Mouse (Mus musculus): Measurements from ENCODE around the gene Usp39. TPM values are rescaled to one million over a fixed set of nuclear protein-coding genes. Genes with fewer than 3 reads are reported as not detected.
A peak's percentile ranks its signal among the peaks of the same experiment; 100 is the strongest.

The Usp39 gene
- polyA plus RNA-seq, 1 experiment from 2014 or later = 52.3 TPM

DNA sequence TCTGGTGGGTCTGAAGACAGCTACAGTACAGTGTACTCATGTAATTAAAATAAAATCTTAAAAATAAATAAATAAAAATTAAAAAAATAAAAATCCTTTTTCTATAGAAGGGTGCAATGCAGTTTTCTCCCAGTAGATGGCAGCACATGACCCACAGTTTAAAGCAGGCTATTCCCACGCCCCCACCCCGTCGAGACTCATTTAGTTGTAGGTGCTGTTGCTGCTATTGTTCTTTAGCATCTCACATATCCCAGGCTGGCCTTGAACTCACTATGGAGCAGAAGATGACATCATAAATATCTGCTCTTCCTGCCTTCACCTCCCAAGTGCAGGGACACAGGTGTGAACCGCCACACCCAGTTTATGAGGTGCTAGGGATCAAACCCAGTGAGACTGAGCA lies 61.1 kb downstream of the Usp39 start:
- Histone ChIP-seq H3K9me3 (ENCODE audit: control insufficient read depth, low read depth, low read length) (no peaks in the 10 kb centered on the region), H3K36me3 (ENCODE audit: control insufficient read depth, insufficient read depth, low read length) (no peaks in the 10 kb centered on the region), H3K4me2 (replicated peaks; ENCODE audit: low read depth, low read length) (no peak overlapping the region), H3K4me3 (ENCODE audit: low read depth, low read length) (no peak overlapping the region), H3K4me1 (ENCODE audit: control insufficient read depth, insufficient read depth, low read length) (no peaks in the 10 kb centered on the region), H3K27me3 (ENCODE audit: control insufficient read depth, insufficient read depth, low read length) (no peaks in the 10 kb centered on the region), H3K9ac (replicated peaks; ENCODE audit: low read depth, low read length) (no peak overlapping the region), H3K27ac (ENCODE audit: low read length) (no peak overlapping the region)
- WGBS = 22% methylated on average over 4 of the region's 4 CpGs
- ATAC-seq (ENCODE audit: insufficient number of reproducible peaks, insufficient read depth, low FRiP score, low read depth) = no peak

DNA sequence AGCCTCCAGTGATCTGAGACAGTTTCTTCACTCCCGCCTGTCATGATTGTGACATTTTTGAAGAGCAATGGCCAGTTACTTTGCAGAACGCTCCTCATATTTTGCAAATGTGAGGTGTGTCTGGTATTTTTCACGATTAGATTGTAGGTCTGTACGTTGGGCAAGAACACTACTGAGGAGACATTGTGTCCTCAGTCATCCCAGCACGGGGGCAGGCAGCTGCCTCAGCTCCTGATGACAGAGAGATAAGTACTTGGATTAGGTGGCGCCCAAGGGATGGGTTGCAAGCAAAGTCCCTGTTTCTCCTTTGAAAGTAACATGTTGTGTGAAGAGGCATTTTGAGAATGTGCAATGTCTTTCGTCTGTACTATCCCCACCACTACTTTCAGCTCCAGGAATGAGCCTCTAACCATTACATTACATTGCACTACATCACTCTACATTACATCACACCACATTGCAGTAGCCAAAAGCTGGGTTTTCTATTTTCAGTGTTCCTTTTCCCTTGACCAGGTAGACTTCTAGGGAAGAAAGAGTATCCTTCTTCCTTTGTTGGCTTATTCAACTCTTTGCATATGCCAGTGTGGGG lies 64.5 kb downstream of the Usp39 start:
- Histone ChIP-seq H3K9ac (replicated peaks; ENCODE audit: low read depth, low read length) (no peak overlapping the region), H3K9me3 (ENCODE audit: control insufficient read depth, low read depth, low read length) (no peaks in the 10 kb centered on the region), H3K4me2 (replicated peaks; ENCODE audit: low read depth, low read length) (no peak overlapping the region), H3K27ac (ENCODE audit: low read length) (no peak overlapping the region), H3K4me1 (ENCODE audit: control insufficient read depth, insufficient read depth, low read length) (no peaks in the 10 kb centered on the region), H3K27me3 (ENCODE audit: control insufficient read depth, insufficient read depth, low read length) (no peaks in the 10 kb centered on the region), H3K4me3 (ENCODE audit: low read depth, low read length) (no peak overlapping the region), H3K36me3 (ENCODE audit: control insufficient read depth, insufficient read depth, low read length) (no peaks in the 10 kb centered on the region)
- WGBS = 64% methylated on average over 7 of the region's 7 CpGs
- ATAC-seq (ENCODE audit: insufficient number of reproducible peaks, insufficient read depth, low FRiP score, low read depth) = no peak

- Histone ChIP-seq H3K27me3 (ENCODE audit: control insufficient read depth, insufficient read depth, low read length) (no peaks in the 10 kb centered on the region), H3K4me1 (ENCODE audit: control insufficient read depth, insufficient read depth, low read length) (no peaks in the 10 kb centered on the region), H3K4me3 (ENCODE audit: low read depth, low read length) (no peak overlapping the region), H3K9ac (replicated peaks; ENCODE audit: low read depth, low read length) (no peak overlapping the region), H3K9me3 (ENCODE audit: control insufficient read depth, low read depth, low read length) (no peaks in the 10 kb centered on the region), H3K36me3 (ENCODE audit: control insufficient read depth, insufficient read depth, low read length) (no peaks in the 10 kb centered on the region), H3K27ac (ENCODE audit: low read length) (no peak overlapping the region), H3K4me2 (replicated peaks; ENCODE audit: low read depth, low read length) (no peak overlapping the region)
- WGBS = 73% methylated on average over 7 of the region's 7 CpGs
- no peak for ATAC-seq (ENCODE audit: insufficient number of reproducible peaks, insufficient read depth, low FRiP score, low read depth)
Measured at GRCm38 (mm10) chr6:72279505-72279904, 65.5 kb downstream of the Usp39 start.

- Histone ChIP-seq H3K4me2 (replicated peaks; ENCODE audit: low read depth, low read length) (no peak overlapping the region), H3K9ac (replicated peaks; ENCODE audit: low read depth, low read length) (no peak overlapping the region), H3K4me1 (ENCODE audit: control insufficient read depth, insufficient read depth, low read length) (no peaks in the 10 kb centered on the region), H3K4me3 (ENCODE audit: low read depth, low read length) (no peak overlapping the region), H3K27ac (ENCODE audit: low read length) (no peak overlapping the region), H3K9me3 (ENCODE audit: control insufficient read depth, low read depth, low read length) (no peaks in the 10 kb centered on the region), H3K36me3 (ENCODE audit: control insufficient read depth, insufficient read depth, low read length) (no peaks in the 10 kb centered on the region), H3K27me3 (ENCODE audit: control insufficient read depth, insufficient read depth, low read length) (no peaks in the 10 kb centered on the region)
- no peak for ATAC-seq (ENCODE audit: insufficient number of reproducible peaks, insufficient read depth, low FRiP score, low read depth)
- WGBS = 69% methylated on average over 4 of the region's 4 CpGs
Measured at GRCm38 (mm10) chr6:72278835-72279234, 66.1 kb downstream of the Usp39 start.

DNA sequence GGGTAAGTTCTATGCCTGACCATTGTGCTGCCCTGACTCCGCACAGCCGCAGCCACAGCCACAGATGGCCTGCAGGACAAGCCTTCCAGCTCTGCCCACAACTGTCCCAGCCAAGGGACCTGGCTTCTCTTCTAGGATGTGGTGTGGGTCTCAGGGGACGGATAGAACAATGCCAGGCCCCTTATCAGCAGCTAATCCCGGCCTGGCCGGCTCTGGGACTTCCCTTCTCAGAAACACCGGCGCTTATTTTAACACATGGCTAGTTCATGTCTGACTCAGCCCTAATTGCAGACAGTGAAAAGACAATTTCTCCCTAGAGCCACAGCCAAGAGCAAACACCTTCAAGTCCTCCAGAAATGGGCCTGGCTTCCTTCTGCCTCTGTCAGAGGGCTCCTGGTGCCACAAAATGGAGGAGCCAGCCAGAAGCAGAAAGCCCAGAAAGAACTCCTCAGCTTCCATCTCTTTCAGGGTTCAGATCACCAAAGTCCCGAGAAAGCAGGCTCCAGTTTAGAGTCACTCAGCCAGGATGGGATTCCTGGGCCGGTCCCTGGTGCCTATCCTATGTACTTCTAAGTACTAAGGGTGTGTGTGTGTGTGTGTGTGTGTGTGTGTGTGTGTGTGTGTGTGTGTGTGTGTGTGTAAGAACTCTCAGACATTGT lies 67.3 kb downstream of the Usp39 start:
- no peak; the same call in 1 of the 2 replicates for ATAC-seq (ENCODE audit: insufficient number of reproducible peaks, insufficient read depth, low FRiP score, low read depth)

GRCm38 (mm10) chr6:72276972-72277441 lies 68.0 kb downstream of the Usp39 start:
- Histone ChIP-seq H3K4me3 (ENCODE audit: low read depth, low read length) (no peak overlapping the region), H3K9ac (replicated peaks; ENCODE audit: low read depth, low read length) (no peak overlapping the region), H3K9me3 (ENCODE audit: control insufficient read depth, low read depth, low read length) (no peaks in the 10 kb centered on the region), H3K27ac (ENCODE audit: low read length) (peak overlapping the region; percentile 2; the same call in 1 of the 2 replicates), H3K4me1 (ENCODE audit: control insufficient read depth, insufficient read depth, low read length) (no peaks in the 10 kb centered on the region), H3K4me2 (replicated peaks; ENCODE audit: low read depth, low read length) (no peak overlapping the region), H3K36me3 (ENCODE audit: control insufficient read depth, insufficient read depth, low read length) (no peaks in the 10 kb centered on the region), H3K27me3 (ENCODE audit: control insufficient read depth, insufficient read depth, low read length) (no peaks in the 10 kb centered on the region)
- 0 out of 2 replicates have a peak, but pooled peaks have one; percentile 21 for ATAC-seq (ENCODE audit: insufficient number of reproducible peaks, insufficient read depth, low FRiP score, low read depth)
- 75% methylated on average over 13 of the region's 13 CpGs for WGBS

More for the DNA sequence above, 67.3 kb downstream of the Usp39 start:
- Histone ChIP-seq H3K9me3 (ENCODE audit: control insufficient read depth, low read depth, low read length) (no peaks in the 10 kb centered on the region), H3K4me2 (replicated peaks; ENCODE audit: low read depth, low read length) (no peak overlapping the region), H3K27me3 (ENCODE audit: control insufficient read depth, insufficient read depth, low read length) (no peaks in the 10 kb centered on the region), H3K4me3 (ENCODE audit: low read depth, low read length) (no peak overlapping the region), H3K36me3 (ENCODE audit: control insufficient read depth, insufficient read depth, low read length) (no peaks in the 10 kb centered on the region), H3K4me1 (ENCODE audit: control insufficient read depth, insufficient read depth, low read length) (no peaks in the 10 kb centered on the region), H3K9ac (replicated peaks; ENCODE audit: low read depth, low read length) (no peak overlapping the region), H3K27ac (ENCODE audit: low read length) (peak overlapping the region; percentile 2; the same call in 1 of the 2 replicates)
- 65% methylated on average over 9 of the region's 9 CpGs for WGBS

DNA sequence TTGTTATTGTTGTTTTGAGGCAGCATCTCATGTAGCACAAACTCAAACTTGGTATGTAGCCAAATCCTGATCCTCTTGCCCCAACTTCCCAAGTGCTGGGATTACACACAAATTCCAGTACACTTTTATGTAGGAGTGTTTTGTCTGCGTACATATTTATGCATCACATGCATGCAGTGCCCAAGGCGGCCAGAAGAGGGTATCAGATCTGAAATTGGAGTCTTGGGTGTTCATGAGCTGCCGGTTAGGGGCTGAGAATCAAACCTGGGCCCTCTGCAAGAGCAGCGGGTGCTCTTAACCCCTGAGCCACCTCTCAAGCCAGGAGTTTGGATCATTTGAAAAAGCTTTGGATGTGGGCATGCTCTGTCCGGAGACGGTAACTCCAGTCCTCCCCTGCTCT lies 68.8 kb downstream of the Usp39 start:
- Histone ChIP-seq H3K4me3 (ENCODE audit: low read depth, low read length) (no peak overlapping the region), H3K9ac (replicated peaks; ENCODE audit: low read depth, low read length) (no peak overlapping the region), H3K4me1 (ENCODE audit: control insufficient read depth, insufficient read depth, low read length) (no peaks in the 10 kb centered on the region), H3K36me3 (ENCODE audit: control insufficient read depth, insufficient read depth, low read length) (no peaks in the 10 kb centered on the region), H3K27ac (ENCODE audit: low read length) (no peak overlapping the region), H3K9me3 (ENCODE audit: control insufficient read depth, low read depth, low read length) (no peaks in the 10 kb centered on the region), H3K27me3 (ENCODE audit: control insufficient read depth, insufficient read depth, low read length) (no peaks in the 10 kb centered on the region), H3K4me2 (replicated peaks; ENCODE audit: low read depth, low read length) (no peak overlapping the region)
- no peak for ATAC-seq (ENCODE audit: insufficient number of reproducible peaks, insufficient read depth, low FRiP score, low read depth)
- 91% methylated on average over 6 of the region's 6 CpGs for WGBS

GRCm38 (mm10) chr6:72275527-72275926 lies 69.5 kb downstream of the Usp39 start:
- no peaks in the 10 kb centered on the region for H3K4me1 ChIP-seq (ENCODE audit: control insufficient read depth, insufficient read depth, low read length)
- 71% methylated on average over 4 of the region's 4 CpGs for WGBS
- H3K4me2 ChIP-seq (replicated peaks; ENCODE audit: low read depth, low read length) = no peak overlapping the region
- no peaks in the 10 kb centered on the region for H3K27me3 ChIP-seq (ENCODE audit: control insufficient read depth, insufficient read depth, low read length)
- no peak overlapping the region for H3K9ac ChIP-seq (replicated peaks; ENCODE audit: low read depth, low read length)
- no peak overlapping the region for H3K27ac ChIP-seq (ENCODE audit: low read length)
- no peaks in the 10 kb centered on the region for H3K36me3 ChIP-seq (ENCODE audit: control insufficient read depth, insufficient read depth, low read length)
- H3K4me3 ChIP-seq (ENCODE audit: low read depth, low read length) = no peak overlapping the region
- ATAC-seq (ENCODE audit: insufficient number of reproducible peaks, insufficient read depth, low FRiP score, low read depth) = no peak
- no peaks in the 10 kb centered on the region for H3K9me3 ChIP-seq (ENCODE audit: control insufficient read depth, low read depth, low read length)
